Mouse (Mus musculus): Measurements from ENCODE around the gene Enho.

Enho gene

DNA sequence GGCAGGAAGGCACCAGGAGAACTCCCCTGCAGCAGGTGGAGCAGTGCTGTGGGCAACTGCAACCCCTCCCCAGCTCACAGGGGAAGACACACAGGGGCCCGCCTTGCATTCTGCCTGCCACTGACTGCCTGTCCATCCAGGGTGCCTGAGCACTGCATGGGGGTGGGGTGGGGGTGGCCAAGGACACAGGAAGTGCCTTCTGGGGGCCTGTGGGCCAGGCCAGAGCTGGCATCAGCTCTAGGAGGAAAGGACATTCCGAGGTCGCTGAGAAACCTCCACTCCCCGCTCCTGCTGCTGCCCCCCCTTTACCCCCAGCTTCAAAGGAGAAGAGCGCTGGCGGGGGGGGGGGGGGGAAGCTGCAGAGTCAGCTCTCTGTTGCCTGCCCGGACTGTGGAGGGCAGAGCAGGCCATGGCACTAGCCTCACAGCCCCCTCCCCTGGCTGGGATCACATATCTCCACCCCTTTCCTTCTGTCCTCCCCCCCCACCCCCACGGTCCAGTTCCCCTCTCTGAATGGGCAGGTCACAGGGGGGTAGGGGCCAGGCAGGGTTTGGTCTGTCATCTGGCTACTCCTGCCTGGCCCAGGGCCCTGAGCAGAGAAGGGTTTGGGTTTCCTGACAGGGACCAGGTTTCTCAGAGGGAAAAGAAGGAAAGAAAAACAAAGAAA, 25.0 kb upstream of the Enho start:
- in situ Hi-C loops (cut with MboI; ENCODE audit: unreplicated experiment in 2 of 2) = no loop called here

DNA sequence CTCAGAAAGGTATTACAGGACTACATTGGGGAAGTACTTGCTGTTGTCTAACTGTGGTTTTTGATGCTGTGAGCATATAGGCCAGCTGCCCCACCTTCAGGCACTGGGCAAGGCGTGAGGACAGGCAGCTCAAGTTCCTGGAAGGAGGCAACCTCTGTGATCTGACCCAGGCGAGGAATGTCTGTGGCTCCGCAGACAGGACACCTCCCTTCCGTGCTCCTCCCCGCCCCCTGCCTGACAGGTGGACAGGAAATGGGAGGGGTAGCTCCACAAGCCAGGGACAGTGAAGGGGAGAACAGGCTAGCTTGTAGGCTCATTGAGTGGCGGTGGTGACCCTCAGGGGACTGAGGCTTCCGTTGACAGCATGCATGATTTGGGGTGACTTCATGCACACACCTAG, 24.4 kb upstream of the Enho start:
- in situ Hi-C loops (cut with MboI; ENCODE audit: unreplicated experiment in 2 of 2) = no loop called here

DNA sequence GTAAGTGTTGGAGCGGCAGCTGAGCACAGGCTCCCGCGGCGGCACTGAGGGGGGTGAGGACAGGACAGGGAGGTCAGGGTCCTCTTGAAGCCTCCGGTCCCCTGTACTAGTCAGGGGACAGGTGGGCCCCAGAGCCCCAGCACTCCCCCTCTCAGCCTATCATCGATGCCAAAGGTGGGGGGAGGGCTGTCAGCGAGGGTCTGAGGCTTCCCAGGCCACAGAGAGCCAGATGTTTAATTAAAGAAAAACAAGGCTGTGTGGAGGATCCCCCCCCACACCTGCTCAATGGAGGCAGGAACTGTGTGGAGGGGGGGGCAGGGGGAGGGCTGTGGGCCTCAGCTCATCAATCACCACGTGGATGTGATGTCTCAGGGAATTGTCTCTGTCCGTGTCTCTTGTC, 23.5 kb upstream of the Enho start:
- in situ Hi-C loops (cut with MboI; ENCODE audit: unreplicated experiment in 2 of 2) = no loop called here

DNA sequence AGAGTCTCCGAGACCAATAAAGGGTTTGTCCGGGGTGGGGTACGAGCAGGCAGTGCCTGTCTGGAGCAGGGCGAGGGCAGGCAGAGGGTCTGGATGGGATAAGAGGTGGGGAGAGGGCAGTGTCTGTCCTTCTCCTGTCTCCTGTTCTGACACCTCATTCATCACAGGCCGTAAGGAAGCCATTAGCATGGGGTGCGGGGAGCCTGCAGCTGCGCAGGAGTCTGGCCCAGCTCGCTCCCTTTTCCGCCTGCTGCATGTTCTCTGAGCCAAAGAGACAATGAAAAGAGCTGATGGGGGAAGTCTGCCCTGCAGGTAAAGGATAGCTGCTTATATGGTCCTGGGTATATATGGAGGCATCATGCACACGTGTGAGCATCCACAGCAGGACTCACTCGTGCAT, 22.6 kb upstream of the Enho start:
- in situ Hi-C loops (cut with MboI; ENCODE audit: unreplicated experiment in 2 of 2) = no loop called here

DNA sequence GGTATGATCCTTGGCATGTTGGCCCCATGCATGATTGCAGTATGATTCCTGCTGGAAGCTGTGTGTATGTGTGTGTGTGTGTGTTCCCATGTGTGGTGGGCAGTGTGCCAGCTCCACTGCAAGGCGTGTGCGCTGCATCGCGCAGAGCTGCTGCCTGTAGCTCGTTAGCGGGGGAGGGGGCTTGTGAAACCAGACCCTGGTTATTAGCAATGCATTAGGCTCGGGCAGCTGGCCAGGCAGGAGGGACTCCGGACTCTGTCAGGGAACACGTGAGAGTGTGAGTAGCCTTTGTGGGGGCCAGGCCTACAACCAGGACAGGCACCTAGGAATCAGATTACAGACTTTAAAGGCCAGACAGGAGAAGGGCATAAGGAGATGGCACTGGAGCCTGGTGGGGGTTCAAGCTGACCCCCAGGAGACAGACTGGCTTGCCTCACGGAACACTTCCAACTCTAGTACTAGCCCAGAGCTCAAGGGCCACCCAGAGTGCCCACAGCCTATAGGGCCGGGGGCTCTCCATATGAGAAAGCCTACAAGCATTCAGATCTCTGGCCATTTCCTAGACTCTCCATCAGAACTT, 20.8 kb upstream of the Enho start:
- in situ Hi-C loops (cut with MboI; ENCODE audit: unreplicated experiment in 2 of 2) = no loop called here

DNA sequence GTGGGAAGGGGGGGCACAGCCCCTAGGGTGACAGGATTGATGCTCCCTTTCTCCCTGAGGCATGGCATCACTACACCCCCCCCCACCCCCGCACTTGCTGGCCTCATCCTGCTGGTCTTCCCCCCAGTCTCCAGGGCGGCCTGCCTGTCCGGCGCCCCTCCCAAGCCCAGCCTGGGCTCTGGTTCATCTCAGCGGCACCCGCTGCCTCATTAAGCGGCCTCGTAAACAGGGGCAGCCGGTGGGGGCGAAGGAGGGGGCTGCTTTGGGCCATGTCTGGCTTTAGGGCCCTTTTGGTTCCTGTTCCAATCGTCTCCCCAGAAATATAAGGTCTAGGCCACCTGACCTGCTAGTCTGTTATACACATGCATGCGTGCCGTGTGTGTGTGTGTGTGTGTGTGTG, 19.4 kb upstream of the Enho start:
- in situ Hi-C loops (cut with MboI; ENCODE audit: unreplicated experiment in 2 of 2) = no loop called here

DNA sequence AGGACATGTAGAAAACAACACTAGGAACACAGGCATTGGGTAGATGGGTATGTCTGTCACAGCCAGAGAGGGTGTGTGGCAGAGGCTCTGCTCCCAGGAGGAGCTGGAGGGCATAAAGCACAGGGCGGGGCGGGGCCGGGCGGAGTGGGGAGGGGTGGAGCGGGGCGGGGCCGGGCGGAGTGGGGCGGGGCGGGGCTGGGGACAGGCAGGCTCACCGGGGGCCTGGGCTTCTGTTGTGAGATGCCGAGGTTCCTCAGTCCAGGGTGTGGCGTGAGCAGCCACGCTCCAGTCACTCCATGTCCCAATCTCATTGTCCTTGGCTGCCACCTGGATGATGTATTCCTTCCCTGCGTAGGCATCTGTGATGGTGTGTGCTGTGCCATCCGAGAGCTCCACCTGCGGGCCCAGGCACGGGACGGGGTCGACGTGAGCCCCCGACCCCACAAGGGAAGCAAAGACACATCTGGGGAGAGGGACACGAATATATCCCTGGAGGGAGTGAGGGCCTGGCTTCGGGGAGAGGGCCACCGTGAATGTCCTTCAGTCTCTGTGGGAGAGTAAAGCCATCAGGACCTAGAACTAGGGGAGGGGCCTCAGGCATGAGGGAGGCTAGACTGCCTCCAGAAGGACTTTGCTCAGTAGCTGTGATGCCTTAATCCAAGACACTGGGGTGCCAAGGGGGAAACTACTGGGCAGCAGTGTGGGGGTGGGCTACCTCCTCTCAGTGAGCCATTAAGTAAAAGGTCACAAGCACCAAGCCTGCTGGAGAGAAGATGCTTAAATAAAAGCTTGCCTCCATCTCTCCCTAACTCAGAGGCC, 18.7 kb upstream of the Enho start:
- in situ Hi-C loops (cut with MboI; ENCODE audit: unreplicated experiment in 2 of 2) = no loop called here

DNA sequence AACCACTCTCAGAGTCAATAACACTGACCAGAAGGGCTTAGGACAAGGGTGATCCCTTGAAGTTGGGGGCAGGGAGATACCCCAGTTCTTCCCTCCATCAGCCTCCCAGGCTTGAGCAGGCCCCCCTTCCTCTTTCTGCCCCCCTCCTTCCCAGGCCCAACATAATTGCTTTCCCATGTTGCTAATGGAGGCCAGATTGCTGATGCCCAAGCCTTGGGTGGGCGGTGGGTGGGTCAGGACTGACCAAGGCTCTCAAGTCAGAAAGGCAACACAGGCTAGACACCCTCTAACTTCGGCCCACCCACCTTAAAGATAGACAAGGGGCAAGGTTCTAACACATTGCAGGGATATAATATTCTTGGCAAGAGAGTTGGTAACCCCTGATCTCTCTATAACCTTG, 15.4 kb upstream of the Enho start:
- in situ Hi-C loops (cut with MboI; ENCODE audit: unreplicated experiment in 2 of 2) = no loop called here

DNA sequence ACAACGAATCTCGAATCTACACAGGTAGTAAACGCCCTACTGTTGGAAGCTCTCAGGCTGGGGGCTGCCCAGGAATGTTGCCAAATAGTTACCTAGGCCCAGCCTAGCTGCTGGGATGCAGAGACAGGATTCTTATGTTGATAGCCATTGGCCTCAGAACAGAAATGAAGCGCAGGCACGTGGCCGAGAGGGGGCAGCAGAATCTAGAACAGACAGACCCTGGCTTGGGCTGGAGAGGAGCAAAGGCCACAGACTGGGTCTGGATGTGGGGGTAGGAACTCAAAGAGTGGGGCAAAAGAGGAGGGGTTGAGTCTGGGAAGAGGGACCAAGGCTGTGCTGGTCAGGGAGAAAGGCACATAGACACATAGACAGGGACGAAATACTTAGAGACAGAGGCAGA, 14.1 kb upstream of the Enho start:
- in situ Hi-C loops (cut with MboI; ENCODE audit: unreplicated experiment in 2 of 2) = no loop called here

DNA sequence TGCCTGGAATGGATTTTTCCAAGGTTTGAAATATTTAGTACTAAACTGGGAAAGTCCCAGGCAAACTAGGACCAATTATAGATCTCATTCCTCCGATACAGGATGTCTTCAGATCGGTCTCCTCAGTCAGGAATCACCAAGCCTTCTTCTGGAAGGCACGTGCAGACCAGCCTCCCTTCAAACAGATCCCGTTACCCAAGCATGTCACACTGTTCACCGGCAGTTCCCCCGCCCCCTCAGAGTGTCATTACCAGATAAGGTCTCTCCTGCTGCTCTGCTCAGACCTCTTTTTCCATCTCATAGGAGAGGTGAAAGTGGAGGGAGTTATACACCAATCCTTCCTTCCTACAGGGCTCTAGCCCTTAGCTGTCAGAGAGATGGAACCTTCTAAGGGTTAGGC, 13.6 kb upstream of the Enho start:
- in situ Hi-C loops (cut with MboI; ENCODE audit: unreplicated experiment in 2 of 2) = no loop called here

DNA sequence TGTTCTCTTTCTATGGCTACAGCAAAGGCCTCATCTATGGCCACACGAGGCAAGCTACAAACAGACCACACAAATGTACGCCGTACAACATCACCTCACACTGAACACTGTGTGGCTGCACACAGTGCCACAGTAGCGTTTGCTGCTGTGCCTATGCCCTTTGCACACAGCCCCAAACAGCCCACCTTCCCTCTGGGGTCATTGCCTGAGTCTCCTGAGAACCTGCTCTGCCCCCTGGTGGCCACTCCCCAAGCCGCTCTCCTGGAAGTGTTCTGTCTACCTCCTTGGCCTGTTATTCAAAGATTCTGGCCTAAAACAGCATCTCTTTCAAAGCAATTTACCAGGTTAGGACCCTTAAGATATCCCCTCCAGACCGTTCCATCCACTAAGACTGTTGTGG, 13.2 kb upstream of the Enho start:
- in situ Hi-C loops (cut with MboI; ENCODE audit: unreplicated experiment in 2 of 2) = no loop called here

DNA sequence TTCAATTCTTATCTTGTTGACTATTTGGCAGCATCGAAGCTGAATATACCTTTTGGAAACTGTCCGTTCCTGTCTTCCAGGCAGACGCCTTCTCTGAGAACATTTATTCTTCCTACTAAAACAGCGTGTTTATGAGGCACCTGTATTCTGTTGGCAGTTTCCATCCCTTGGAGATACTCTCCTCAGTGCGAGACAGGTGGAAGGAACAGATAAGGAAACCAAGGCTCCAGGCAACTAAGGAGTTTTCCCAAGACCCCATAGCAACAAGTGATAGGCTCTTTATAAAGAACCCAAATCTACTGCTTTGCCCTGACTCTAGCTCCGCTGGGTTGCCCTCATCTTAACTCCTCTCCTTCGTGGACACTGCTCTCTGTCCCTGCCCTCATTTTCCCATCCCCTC, 8.5 kb upstream of the Enho start:
- in situ Hi-C loops (cut with MboI; ENCODE audit: unreplicated experiment in 2 of 2) = no loop called here

DNA sequence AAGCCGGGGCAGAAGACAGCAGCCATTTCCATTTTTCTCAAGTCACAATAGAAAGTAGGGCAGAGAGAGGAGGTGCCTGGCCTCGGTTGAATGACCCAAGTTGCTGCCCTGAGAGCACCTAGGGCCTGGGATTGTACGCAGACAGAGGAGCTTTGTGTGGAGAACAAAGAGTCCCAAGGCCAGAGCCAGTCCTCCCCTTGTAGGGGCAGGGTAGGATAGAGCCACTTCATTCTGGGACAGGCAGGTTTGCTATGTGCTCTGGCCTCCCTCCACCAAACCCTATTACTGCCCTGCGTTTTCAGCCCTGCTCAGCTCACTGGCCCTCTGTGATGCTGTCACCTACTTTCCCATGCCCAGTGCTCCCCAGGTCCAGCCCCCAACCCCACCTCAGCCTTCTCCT, 8.0 kb upstream of the Enho start:
- in situ Hi-C loops (cut with MboI; ENCODE audit: unreplicated experiment in 2 of 2) = no loop called here

DNA sequence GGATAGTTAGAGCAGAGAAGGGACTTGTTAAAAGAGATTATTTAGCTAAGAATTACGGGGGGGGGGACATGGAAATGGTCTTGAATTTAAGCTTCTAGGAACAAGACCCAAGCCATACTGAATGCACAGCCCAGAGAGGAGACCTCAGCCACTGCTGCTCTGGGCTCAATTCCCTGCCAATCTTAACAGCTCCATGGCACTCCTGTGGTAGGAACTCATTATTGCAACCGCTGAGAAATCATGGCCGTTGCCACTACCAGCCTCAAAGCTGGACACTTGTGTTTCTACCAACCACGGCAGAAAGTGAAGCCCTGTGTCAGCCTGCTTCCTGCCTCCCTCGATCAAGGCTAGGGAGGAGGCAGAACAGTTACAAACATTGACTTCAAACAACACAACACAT, 5.4 kb upstream of the Enho start:
- in situ Hi-C loops (cut with MboI; ENCODE audit: unreplicated experiment in 2 of 2) = no loop called here

DNA sequence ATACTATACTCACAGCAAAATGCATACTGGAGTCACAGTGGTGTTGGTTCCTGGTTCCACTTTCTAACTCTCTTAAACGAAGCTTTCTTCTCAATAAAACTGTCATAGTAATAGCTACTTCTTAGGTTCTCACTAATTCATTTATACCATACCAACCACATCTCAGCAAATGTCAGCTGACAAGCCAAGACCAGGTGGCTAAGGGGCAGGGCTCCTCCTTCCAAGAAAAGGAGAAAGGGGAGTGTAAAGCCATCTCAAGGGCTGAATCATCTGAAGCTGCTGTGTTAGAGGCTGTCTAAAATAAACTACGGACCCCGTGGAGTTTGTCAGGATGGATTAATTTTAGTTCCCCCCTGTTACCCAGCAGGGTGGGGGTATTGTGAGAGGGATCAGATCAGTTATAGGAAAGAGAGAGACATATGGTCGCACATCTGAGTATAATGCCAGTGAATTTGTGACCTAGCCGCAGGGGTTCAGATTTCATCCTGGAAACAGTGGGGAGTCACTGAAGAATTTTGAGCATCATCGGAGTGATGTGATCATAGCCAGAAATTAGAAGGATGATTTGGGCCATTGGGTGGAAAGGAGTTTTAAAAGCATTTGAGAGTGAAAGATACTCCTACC, 1.2 kb upstream of the Enho start:
- in situ Hi-C loops (cut with MboI; ENCODE audit: unreplicated experiment in 2 of 2) = no loop called here

DNA sequence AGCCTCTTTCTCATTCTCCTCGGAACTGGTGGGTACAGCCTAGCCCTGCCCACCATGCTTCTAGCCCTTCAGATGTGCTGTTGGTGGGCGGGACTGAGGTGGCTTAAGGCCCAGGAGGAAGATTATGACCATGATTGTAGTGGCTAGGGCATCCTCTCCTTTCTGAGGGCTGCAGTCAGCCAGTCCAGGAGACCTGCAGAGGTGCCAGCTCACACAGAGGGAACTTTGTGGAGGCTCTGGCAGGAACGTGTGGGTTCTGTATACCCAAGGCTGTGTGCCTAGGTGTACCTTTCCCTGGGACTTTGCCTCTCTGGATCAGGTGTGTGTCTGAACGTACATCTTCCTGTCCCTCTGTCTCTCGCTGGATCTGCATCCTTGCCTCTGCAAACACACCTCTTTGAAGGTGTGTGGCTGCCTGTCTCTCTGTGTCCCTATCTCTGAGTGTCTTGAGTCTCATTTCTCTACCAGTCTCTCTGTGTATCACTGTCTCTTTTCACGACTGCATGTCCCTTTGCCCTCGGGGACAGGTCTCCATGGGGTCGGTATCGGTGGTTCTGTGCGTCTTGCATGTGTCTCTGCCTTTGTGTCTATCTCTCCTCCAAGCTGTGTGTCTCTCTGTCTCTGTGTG, 796 bp downstream of the Enho start:
- in situ Hi-C loops (cut with MboI; ENCODE audit: unreplicated experiment in 2 of 2) = no loop called here

DNA sequence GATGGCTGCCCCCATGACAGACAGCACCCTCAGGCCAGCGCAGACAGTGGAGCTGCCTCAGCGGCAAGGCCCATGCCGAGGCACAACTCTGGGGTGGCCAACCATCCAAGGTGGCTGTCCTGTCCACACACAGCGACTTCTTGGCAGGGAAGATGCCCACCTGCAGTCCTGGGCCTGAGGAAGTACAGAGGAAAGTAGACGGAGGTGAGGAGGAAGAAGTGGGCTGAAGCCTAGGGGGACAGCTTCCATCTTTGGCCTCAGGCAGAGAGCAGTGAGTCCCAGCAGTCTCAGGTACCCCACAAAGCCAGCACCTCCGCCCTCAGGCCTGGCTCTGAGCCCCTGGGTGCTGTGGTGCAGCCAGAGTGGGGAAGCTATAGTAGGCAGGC, 1.3 kb downstream of the Enho start:
- in situ Hi-C loops (cut with MboI; ENCODE audit: unreplicated experiment in 2 of 2) = no loop called here

DNA sequence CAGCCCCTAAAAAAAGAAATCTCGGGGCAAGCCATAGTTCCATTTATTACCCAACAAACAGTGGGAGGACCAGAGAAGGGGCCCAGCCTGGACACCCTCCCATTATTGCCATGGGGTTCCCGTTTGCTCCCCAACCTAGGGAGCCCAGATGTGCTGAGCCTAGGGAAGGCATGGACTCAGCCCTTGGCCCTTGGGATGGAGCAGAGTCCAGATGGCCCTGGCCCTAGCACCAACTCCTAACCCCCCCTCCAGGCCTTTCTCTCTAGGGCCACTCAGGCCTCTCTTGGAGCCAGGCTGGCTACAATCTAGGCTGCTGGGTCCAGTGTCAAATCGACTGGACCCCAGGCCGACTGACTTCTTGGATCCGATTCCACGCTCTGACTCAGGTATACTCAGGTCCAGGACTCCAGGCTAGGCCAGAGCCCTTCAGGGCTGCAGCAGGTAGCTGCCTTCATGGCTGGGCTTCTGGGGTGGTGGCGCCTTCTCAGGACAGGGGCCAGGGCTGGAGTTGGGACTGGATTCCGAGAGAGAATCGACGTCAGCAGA, 1.9 kb downstream of the Enho start:
- in situ Hi-C loops (cut with MboI; ENCODE audit: unreplicated experiment in 2 of 2) = no loop called here

DNA sequence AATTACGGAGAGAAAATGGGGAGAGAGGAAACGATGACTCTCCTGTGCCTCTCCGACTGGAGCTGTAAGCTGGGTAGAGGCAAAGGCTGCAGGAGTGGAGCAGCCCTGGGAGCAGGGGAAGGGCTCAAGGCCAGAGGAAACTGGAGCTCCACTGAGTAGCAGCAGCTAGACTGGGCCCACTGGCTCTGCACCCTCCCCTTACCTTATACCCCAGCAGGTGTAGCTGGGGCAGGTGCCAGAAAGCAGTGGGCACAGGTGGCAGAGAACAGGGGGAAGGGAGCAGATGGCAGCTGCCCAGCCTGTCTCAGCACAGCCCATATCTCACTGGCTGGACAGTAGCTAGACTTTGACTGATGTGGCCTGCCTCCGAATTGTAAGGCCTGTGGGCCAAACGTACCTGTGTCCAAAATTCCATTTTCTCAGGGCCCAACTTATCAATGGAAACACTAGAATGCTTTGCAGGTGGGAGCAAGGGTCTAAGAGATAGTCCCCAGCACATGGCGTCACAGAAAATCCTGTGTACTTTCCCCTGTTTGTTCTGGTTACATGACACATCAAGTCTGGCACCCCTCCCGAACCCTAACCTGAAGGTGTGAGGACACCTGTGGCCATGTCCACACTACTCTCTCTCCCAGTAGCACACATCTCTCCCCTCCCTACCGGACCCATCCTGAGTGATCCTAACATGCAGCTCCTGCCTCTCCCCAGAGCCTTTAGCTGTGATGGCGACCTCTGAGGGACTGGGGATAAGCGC, 3.1 kb downstream of the Enho start:
- in situ Hi-C loops (cut with MboI; ENCODE audit: unreplicated experiment in 2 of 2) = no loop called here

DNA sequence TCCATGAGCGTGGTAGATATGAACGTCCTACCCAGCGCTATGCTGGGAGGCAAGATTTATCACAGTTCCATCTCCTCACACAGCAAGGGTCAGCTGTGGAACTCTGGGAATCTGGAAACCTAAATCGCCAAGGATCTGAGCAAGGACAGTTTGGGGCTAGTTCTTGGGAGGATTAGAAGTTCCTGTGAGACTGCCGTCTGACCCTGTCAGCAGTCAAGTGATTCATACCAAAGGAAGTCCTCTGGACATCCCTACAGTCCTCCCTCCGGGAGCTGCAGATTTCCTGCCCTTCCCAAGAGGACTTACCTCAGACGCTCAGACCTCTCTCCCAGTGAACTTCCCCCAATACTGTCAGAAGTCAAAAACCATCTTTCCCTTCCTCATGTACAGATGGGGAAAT, 3.8 kb downstream of the Enho start:
- in situ Hi-C loops (cut with MboI; ENCODE audit: unreplicated experiment in 2 of 2) = no loop called here

Measured in v-Abl transformed pro-B cells (cell line).